Mouse (Mus musculus) urinary bladder, postnatal 4 days (tissue): ENCODE results near the gene Retreg1.
"Not testable (repeated sequence)": the region's sequence is repeated elsewhere in the genome, so short reads cannot be mapped to it uniquely, and the experiment has no call there.

ENCODE experiments used
- DNase-seq, 2 experiments: peaks; one replicate each; pipeline ENCODE4 v3.0.0; 2021 to 2022; ENCODE audit warnings: low spot score in 2 of 2

Retreg1 gene

DNA sequence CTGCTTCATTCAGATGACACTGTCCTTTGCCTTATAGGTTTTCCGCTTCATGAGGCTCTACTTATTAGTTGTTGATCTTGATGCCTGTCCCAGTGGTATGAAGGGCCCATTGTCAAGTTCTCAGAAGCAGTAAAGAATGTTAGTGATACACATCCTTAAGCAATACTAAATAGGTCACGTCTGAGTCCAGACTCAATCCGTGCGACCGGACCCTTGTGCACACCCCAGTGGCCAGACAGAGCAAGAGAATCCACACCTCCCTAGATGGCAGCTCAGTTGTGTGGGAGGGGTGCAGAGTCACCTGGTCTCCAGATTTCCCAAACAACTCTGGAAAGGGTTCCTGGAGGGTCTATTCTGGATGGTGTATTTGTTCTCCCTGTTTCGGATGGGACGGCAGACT is 103.5 kb downstream of the Retreg1 start:
- no peak for DNase-seq

DNA sequence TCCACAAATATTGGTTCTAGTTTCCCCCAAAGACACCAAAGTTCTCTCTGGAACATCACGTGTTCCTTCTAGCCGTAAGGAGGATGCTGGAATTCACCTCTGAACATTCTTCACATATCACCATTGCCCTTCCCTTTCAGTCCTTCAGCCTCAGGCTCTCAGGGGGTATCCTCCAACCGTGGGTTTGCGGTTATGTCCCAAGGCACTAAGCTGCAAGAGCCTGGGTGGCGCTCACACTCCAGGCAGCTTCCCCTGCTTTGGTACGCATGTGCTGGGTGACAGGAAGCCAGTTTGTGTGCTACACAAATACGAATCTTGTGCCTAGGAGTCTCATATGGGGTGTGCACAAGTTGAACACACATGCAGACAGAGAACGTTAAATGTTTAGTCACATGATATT is 104.4 kb downstream of the Retreg1 start:
- DNase-seq: no peak

DNA sequence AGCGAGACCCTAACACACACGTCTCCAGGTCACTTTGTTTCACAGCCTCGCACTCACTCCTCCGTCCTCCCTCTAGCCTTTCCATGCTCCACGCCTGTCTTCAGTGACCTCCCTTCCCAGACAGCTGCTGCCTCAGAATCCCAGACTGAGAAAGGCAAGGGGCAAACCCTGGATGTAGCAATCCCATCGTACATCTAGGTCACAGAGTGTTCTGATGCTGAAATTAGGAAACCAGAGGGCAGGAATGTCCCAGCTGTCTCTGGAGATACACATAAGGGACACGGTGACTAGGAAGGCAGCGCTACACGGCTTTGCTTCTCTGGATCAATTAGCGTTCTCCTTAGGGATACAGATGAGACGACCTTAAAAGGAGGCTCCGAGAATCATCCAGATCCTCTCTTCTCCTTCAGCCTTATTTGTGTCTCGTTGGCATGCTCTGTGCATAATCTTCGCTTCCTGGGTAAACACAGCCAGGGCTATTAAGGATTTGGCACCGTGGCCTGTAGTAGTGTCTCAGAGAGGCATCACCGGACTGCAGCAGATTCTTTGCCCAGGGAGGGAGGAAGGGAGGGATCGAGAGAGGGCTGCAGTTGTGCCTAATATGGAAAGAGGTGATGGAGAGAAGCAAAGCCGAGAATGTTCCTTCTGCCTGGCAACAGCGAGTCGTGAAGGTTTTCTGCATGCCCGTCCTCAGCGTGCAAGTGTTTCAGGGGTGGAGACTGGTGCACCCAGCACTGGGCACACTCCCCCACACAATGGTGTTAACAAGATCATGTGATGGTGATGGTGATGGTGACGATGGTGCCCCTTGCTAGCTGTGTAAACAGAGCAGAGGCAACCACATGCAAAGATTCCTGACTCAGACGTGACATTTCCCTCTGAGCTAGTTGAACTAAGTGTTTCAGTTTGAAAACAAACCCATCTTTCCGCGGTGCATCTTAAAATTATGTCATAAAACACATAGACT is 105.6 kb downstream of the Retreg1 start:
- DNase-seq: no peak

DNA sequence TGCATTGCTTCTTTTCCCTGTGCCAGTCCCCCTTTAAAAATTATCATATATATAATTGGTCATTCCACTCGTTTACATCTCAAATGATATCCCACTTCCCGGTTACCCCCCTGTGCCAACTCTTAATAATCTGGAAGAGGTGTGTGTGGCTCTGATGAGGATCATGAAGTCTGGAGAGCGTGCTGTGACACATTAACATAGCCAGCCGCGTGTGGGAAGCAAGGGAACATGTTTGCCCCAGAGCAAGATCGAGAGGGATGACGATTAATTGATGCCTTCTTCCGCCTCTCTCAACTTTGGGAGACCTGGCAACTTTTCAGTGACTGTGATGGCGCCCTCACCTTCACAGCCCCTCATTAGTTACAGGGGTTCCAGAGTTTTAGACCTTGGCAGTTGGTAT is 106.7 kb downstream of the Retreg1 start:
- no peak for DNase-seq

DNA sequence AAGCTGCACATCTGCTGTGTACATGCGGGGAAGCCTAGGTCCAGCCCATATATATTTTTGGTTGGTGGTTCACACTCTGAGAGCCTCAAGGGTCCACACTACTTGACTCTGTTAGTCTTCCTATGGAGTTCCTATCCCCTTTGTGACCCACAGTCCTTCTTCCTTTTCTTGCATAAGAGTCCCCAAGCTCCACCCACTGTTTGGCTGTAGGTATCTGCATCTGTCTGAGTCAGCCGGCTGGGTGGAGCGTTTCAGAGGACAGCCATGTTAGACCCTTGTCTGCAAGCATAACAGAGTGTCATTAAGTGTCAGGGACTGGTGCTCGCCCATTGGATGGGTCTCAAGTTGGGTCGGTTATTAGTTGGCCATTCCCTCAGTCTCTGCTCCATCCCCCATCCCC is 107.6 kb downstream of the Retreg1 start:
- no peak for DNase-seq

DNA sequence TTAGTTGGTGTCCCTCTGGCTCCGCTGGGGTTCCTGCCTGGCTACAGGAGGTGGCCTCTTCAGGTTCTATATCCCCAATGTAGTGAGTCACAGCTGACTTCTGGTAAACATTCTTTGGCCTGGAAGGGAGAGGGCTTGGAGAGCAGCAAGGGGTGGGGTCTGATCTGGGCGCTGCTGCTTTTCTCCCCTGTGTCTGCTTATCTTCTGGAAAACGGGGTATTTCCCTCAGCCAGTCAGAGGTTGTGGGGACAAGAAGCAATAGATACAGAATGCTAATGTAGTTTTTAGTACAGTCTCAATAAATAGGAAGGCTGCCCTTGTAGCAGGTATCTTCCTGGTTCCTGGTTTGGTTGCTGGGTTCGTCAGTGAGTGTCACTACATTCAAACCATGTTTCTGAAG is 108.1 kb downstream of the Retreg1 start:
- DNase-seq: no peak

DNA sequence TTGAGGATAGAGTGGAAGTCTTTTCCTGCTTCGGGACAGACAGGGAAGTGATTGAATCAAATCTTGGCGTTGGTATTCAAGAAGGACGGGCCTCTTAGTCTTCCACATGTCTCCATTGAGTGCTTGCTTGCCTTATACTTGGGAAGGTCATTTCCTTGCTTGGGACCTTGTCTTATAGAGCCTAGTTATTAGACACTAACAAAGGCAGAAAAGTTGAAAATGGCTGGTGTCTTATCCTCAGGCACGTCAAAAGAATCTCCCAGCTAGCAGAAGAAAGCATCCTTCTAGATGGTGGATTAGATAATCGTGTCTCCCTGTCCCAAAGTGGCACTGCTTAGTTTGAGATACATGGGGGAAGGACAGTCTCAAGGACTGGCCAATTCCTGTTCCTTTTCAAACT is 113.0 kb downstream of the Retreg1 start:
- no peak for DNase-seq

DNA sequence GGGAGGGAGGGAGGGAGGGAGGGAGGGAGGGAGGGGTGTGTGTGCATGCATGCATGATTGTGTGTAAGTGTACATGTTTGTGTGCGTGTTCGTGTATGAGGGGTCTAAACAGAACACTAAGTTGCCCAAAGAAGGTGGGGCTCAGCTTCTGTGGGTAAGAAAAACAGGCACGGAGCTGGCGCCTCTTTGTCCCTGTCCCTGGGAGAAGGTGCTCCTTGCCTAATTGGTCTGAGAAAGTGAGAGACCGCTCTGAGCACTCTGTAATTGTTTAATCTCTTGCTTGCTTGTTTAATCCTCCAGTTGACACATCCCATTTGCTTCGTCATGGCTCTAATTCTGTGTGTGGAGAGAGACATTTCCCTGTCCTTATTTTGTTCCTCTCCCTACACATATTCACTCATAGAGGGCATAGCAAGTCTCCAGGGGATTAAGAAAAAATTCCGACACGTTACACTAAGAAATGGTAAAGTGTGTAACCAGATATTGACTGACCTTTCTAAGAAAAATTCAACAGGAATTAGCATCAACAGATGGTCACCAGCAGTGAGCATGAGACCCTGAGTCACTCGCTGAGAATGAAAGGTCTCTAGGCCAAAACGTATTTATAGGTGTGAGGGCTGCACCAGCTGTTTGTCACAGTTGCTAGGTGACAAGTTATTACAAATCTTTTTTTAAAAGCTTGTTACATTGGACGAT is 113.6 kb downstream of the Retreg1 start:
- no peak for DNase-seq

DNA sequence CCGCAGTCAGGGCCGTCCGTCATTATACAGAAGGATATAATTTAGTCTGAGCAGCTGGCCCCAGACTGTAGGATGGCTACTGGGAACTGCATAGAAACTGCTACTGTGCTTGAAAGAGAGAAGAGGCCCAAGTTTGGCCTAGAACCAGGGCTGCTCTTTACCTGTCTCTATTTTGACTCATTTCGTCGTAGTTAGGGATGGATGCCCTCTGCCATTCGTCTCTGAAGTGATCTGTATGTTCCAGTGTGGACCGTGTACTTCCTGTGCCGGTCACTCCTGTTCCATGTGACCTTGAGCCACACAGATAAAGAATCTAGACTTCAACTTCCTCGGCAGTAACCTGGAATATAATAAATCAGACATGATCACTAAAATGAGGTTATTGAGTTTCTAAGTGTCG is 114.7 kb downstream of the Retreg1 start:
- DNase-seq: no peak

DNA sequence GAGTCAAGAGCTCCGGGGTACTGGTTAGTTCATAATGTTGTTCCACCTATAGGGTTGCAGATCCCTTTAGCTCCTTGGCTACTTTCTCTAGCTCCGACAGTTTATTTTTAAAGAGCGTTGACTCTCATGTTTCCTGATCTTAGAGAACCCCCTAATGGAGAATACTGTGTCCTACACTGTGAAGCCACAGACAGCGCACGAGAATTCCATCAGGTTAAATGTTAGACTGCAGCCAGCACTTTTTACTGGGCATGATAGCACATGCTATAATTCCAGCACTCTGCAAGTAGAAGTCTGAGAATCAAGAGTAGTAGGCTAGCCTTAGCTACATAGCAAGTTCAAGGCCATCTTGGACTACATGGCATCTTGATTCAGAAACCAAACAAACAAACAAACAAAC is 116.4 kb downstream of the Retreg1 start:
- no peak for DNase-seq

DNA sequence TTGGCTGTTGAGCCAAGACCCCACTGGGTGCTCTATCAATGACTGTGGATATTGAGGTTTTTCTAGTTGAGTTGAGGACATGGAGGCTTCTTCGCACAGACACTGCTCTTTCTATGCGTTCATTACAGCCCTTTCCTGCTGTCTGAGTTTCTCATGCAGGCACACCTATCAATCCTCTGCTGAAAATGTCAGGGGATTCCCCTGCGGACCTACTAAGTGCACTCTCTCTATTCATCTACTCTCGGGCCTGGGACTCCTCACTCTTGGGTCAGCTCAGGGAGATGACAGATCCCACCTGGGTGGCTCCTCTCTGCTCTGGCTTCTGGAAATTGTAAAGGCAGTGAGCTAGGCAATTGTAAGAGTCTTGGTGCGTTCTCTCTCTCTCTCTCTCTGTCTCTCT is 117.3 kb downstream of the Retreg1 start:
- DNase-seq: no peak

DNA sequence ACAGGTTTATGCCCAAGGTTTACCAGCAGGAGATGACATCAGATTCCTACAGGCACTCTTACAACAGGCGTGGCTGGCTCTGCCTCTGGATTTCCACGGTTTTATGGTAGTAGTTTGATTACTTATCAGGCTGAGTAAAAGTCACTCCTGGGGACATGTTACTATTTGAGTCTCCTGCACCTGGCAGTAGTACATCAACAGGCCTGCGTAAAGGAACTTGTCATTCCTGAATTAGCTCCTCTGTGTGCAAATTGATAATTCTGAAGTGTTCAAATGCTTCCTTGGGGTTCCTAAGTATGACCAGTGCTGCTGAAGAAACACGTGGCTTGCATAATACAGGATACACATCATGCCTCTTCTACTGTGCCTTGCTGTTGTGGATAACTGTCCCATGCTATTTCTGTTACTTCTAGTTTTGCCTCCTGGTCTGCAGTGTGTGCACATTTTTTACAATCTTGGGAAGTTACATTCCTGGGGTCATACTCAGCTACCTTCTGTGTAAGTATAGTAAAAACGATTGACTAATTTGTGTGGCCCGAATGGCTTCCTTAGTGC is 123.3 kb downstream of the Retreg1 start:
- DNase-seq: no peak

DNA sequence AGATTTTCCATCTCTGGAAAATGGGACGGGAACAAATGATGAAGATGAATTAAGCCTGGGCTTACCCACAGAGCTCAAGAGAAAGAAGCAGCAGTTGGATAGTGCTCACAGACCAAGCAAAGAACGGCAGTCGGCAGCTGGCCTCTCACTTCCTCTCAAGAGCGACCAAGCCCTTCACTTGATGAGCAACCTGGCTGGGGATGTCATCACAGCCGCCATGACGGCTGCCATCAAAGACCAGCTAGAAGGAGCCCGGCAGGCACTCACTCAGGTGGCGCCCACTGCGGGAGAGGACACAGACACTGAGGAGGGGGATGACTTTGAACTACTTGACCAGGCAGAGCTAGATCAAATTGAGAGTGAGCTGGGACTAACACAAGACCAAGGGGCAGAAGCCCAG is 128.6 kb downstream of the Retreg1 start:
- no peak for DNase-seq

DNA sequence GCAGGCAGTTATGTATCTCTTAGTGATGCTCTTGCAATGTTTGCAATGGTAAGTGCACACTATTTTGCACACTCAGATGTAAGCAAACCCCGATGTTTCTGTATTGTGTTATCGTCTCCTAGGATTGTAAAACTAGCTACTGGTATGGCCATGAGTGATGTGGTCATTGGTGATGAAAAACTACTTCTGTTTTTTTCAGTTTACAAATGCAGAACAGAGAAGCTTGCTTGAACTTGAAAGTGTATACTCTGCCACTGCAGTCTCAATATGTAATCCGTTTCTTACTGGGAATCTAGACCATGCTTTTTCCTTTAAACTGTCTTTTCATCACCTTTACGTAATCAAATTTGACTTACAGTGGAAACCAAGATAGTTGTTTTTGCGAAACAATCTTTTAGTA is 129.8 kb downstream of the Retreg1 start:
- DNase-seq: no peak

DNA sequence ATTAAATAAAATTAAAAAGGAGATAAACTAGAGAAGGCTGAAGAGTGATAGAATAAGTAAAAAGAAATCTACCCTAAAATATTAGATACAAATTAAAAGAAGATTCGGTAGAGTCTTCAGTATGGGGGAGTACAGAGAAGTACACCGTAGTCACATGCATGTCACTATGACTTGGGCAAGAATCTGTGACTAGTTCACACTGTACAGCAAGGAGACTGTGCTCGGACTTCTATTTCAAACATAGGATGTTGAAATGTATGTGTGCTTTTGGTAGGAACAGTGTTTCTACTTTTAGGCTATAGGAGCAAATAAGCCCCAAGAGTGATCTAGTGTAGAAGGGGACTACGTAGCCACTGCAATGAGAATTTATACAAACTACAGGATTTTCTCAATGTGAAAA is 131.4 kb downstream of the Retreg1 start:
- no peak for DNase-seq

DNA sequence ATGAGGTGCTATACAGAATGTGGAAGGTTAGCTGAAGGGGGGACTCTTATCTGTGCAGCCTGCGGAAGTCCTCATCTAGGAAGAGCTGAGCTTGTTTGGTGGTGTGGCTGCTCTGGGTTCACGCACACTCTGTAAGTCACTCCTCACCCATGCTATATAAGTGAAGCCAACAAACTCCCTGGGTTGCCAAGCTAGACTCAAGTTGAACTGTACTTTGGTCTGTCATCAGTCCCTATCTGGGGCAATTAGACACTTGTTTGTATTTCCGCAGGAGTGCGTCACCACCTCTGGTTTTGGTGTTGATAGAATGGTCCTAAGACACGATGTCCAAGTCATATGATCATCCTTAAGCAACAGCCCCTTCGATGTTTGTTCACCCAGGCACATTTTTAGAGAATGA is 132.8 kb downstream of the Retreg1 start:
- no peak for DNase-seq

DNA sequence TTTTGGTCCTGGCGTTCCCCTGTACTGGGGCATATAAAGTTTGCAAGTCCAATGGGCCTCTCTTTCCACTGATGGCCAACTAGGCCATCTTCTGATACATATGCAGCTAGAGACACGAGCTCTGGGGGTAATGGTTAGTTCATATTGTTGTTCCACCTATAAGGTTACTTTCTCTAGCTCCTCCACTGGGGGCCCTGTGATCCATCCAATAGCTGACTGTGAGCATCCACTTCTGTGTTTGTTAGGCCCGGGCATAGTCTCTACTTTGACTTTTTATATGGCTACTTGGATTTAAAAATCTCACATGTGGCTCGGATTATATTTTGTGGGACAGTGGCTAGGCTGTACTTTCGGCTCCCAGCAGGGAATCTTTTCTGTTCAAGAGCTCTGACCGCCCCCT is 140.6 kb downstream of the Retreg1 start:
- not testable (repeated sequence) for DNase-seq

DNA sequence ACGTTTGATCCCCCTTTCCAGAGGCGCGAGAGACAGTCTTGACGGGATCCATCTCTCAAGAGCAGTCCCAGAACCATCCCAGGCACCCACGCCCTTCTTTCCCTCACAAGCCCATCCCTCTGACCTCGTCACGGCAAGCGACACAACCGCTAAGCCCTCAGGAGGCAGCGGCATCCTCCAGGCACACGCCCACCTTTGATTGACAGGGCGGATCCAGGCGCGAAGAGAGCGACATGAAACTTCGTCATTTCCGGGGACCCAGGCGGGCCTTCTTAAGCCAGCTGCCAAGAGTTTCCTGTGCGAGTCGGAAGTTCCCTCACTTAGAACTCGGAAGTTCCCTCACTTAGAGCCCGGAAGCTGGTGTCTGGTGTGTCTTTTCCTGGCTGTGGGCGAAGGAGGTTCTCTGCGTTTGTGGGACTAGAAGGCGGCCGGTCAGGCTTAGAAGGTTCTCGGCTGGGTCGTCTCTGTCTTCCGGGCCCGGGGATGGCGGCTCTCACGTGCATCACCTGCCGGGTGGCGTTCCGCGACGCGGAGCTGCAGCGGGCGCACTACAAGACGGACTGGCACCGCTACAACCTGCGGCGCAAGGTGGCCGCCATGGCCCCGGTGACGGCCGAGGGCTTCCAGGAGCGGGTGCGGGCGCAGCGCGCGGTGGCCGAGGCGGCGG is 141.2 kb downstream of the Retreg1 start, which contains the start of gene Zfp622:
Zfp622 (plus strand) TSS at position 300 of the 667 bp plus-strand sequence.
- DNase-seq: peak; percentile 91 to 94

DNA sequence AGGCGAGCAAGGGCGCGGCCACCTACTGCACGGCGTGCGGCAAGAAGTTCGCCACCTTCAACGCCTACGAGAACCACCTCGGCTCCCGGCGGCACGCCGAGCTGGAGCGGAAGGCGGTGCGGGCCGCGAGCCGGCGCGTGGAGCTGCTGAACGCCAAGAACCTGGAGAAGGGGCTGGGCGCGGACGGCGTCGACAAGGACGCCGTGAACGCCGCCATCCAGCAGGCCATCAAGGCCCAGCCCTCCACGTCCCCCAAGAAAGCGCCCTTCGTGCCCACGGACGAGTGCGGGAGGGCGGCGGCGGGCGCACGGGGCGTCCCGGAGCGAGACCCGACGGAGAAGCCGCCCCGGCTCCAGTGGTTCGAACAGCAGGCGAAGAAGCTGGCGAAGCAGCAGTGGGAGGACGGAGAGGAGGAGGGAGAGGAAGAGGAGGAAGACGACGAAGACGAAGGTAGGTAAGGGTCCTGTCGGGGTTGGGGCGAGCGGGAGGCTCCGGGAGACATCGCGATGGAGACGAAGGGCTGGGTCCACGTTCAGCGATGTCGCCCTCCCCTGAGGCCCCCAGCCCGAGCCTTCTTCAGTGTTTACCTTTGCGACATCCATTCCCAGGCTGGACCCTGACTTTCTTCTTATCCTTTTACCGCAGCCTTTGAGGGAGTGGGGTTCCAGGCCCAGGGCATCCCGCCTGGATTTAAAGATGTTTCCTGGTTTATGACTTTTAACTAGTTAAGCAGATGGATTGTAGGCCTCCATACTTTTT is 141.9 kb downstream of the Retreg1 start:
- no peak for DNase-seq

DNA sequence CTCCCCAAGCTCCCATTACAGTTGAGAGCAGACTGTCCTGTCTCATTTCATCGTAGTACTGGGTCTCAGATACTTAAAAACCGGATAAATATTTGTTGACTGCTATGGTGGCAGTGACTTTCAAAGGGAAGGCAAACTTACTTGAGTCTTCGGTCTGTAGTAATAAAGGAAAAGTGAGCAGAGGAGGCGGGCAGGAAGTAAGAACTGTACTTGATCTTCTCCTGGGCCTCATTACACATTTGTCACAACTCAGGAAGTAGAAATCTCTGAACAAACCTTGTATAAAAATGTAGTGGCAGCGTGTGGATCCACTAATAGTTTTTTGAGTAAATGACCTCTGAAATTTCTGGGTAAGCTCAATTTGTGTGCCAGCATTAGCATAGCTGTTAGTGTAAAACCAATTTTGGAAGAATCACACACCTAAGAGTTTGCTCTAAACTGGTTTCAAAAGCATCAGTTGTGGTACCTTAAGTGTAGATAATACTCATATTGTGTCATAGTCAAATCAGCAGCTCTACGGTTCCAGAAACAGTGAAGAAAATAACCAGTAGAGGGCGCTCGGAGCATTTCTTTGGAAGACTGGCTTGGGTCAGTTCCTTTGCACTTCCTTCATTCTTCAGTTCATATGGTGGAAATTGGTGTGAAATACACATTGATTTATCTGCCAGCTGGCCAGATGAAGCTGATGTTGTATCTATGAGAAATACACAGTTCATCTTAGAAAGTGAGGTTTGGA is 150.2 kb downstream of the Retreg1 start:
- no peak for DNase-seq

DNA sequence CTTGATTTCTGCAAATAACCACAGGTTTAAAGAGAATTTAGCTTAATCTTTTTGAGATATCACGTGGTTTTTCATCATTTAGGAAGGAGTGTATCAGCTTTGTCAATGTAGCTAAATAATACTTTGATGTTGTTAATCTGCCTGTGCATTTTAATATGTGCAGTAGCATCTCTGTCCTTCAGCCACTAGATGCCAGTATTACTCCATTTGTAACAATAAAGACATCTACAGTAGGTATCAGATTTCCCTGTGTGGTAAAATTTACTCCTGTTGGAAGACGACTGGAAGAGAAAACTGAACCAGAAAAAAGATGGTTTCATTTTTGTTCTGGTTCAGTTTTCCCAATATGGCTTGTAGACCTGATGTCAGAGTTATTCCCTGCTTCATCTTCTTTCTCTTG is 152.5 kb downstream of the Retreg1 start:
- DNase-seq: no peak
